Mouse (Mus musculus): ENCODE results near the gene Mat2a.
"Not testable (repeated sequence)": the region's sequence is repeated elsewhere in the genome, so short reads cannot be mapped to it uniquely, and the experiment has no call there.

Gene Mat2a

GRCm38 (mm10) chr6:72439355-72440185 is at the start of gene Mat2a:
Gene Mat2a, minus strand, starts transcription at chr6:72439558.
- in situ Hi-C loops (cut with MboI, MseI): no loop called here

GRCm38 (mm10) chr6:72488850-72489249 is 49.5 kb upstream of the Mat2a start:
- in situ Hi-C loops (cut with MboI, MseI): no loop called here

GRCm38 (mm10) chr6:72487282-72487681 is 47.9 kb upstream of the Mat2a start:
- in situ Hi-C loops (cut with MboI, MseI): no loop called here

GRCm38 (mm10) chr6:72486307-72486706 is 46.9 kb upstream of the Mat2a start:
- in situ Hi-C loops (cut with MboI, MseI): no loop called here

GRCm38 (mm10) chr6:72484887-72485286 is 45.5 kb upstream of the Mat2a start:
- in situ Hi-C loops (cut with MboI, MseI): no loop called here

GRCm38 (mm10) chr6:72482156-72482555 is 42.8 kb upstream of the Mat2a start:
- in situ Hi-C loops (cut with MboI, MseI): no loop called here

- in situ Hi-C loops (cut with MboI, MseI): no loop called here
These were observed 41.0 kb upstream of the Mat2a start for GRCm38 (mm10) chr6:72480422-72480702.

- in situ Hi-C loops (cut with MboI, MseI): no loop called here
These were observed 40.5 kb upstream of the Mat2a start for GRCm38 (mm10) chr6:72479645-72480421.

GRCm38 (mm10) chr6:72478691-72479090 is 39.3 kb upstream of the Mat2a start:
- in situ Hi-C loops (cut with MboI, MseI): not testable (repeated sequence)

GRCm38 (mm10) chr6:72477621-72478020 is 38.3 kb upstream of the Mat2a start:
- in situ Hi-C loops (cut with MboI, MseI): no loop called here

- in situ Hi-C loops (cut with MboI, MseI): no loop called here
These were observed 37.5 kb upstream of the Mat2a start for GRCm38 (mm10) chr6:72476836-72477235.

- in situ Hi-C loops (cut with MboI, MseI): no loop called here
These were observed 36.0 kb upstream of the Mat2a start for GRCm38 (mm10) chr6:72475221-72475985.

- in situ Hi-C loops (cut with MboI, MseI): no loop called here
These were observed 34.1 kb upstream of the Mat2a start for GRCm38 (mm10) chr6:72473264-72474041.

GRCm38 (mm10) chr6:72466171-72466570 is 26.8 kb upstream of the Mat2a start:
- in situ Hi-C loops (cut with MboI, MseI): no loop called here

GRCm38 (mm10) chr6:72465361-72466157 is 26.2 kb upstream of the Mat2a start:
- in situ Hi-C loops (cut with MboI, MseI): no loop called here

- in situ Hi-C loops (cut with MboI, MseI): not testable (repeated sequence)
These were observed 23.3 kb upstream of the Mat2a start for GRCm38 (mm10) chr6:72462550-72463257.

- in situ Hi-C loops (cut with MboI, MseI): no loop called here
These were observed 20.9 kb upstream of the Mat2a start for GRCm38 (mm10) chr6:72460036-72460801.

- in situ Hi-C loops (cut with MboI, MseI): no loop called here
These were observed 19.6 kb upstream of the Mat2a start for GRCm38 (mm10) chr6:72458921-72459320.

- in situ Hi-C loops (cut with MboI, MseI): no loop called here
These were observed 19.1 kb upstream of the Mat2a start for GRCm38 (mm10) chr6:72458418-72458817.

All from T-helper 1 cell (primary cell).